Mouse (Mus musculus): ENCODE measurements around the gene Vars.

Vars gene

GRCm38 (mm10) chr17:35048149-35048931 lies 47.6 kb downstream of the Vars start:
- DNase-seq (ENCODE audit: inconsistent ontology term), result no peak

DNA sequence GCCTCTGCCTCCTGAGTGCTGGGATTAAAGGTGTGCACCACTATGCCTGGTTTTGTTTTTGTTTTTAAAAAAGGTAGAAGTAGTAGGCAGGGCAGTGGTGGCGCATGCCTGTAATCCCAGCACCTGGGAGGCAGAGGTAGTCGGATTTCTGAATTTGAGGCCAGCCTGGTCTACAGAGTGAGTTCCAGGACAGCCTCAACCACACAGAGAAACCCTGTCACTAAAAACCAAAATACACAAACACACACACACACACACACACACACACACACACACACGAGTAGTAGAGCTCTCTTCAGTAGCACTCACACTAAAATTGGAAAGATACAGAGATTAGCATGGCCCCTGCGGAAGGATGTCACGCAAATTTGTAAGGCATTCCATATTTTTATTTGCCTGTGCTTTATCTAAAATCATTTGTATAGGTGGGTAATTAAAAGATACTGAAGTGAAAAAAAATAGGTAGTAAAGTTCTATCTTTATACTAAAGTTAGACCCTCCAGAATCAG lies 48.2 kb downstream of the Vars start:
- no peak for DNase-seq (ENCODE audit: inconsistent ontology term)

GRCm38 (mm10) chr17:35049561-35050016 lies 48.8 kb downstream of the Vars start, which contains the start of gene Clic1:
Clic1 (plus strand) TSS chr17:35049966.
- DNase-seq (ENCODE audit: inconsistent ontology term), result peak; percentile 67

DNA sequence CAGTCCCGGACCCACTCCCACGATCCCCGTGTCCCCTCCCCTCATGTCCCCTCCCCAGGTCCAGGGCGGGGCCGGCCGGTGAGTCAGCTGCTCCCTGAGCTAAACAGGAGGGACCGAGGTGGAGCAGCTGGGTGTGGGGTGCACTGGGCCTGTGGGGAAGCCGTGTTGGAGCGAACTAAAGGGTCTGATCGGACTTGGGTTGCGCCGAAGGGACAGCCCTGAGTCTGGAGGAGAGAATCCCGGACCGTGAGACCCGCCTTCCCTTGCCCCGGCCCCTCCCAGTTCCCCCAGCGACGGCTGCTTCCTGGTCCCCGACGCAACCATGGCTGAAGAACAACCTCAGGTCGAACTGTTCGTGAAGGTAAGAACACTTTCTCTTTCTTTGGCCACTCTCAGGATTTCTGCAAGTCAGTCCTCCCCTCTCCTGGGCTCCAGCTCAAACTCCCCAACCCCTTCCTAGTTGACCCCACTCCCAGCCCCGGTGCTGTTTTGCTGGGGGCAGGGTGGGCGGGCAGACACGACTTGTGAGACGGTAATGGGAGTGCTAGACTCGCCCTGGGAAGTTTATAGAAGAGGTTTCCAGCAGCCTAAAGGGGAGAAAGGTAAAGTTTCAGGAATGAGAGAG lies 49.5 kb downstream of the Vars start:
- DNase-seq (ENCODE audit: inconsistent ontology term), result peak; percentile 80

DNA sequence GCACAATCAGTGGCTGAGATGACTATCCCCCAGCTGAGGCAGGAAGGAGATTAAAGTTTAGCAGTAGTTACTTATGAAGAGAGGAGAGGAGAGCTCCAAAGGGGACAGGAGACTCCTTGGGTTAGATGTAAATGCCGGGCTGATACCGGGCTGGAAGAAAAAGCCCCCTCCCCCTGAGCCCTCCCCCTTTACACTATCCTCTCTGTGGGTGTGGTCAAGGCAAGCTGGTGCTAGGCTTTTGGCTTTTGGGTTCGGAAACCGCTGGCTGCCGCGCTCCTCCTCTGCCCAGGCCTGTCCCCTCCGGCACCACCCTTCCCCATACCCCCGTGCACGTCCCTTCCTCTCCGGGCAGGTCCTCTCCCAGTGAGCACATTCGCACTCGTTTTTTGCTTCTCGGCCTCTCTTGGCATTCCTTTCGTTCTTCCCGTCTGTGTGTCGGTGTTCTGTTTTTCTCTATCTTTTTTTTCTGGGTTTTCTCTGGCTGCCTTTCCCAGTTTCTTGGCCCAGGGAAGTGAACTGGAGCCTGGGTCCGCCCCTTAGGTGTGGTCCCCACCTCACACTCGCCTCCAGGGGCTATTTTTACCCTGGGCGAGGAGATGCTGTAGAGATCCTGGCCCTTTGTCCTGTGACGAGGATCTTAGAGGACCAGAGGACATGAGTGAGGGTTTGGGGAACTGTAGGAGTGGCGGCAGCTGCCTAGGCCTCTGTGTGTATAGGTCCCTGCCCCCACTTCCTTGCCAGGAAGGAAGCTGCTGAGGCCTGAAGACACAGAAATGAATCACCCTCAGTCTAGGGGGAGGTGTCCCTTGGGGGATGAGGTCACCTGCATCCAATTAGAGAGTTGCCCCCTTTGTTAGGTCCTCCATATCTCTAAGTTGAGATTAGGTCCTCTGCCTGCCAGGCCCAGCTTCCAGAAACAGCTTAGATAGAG lies 50.6 kb downstream of the Vars start:
- peak; percentile 95 for DNase-seq (ENCODE audit: inconsistent ontology term)

- no peak for DNase-seq (ENCODE audit: inconsistent ontology term)
Measured at GRCm38 (mm10) chr17:35052271-35052798, 51.5 kb downstream of the Vars start.

- DNase-seq (ENCODE audit: inconsistent ontology term), result no peak
Measured at GRCm38 (mm10) chr17:35055691-35056495, 55.1 kb downstream of the Vars start.

DNA sequence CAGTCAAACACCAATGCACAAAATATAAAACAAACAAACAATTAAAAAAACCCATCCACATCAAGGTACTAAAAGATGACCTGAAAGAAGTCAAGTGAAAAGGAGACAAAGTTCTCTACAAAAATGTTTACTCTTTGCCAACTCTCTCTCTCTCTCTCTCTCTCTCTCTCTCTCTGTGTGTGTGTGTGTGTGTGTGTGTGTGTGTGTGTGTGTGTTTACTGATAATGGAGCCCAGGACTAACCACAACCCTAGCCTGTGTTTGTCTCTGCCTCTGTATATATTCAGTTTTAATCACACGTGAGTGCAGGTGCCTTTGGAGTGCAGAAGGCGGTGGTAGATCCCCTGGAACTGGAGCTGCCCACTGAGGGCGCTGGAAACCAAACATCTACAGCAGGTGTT lies 56.3 kb downstream of the Vars start:
- DNase-seq (ENCODE audit: inconsistent ontology term), result no peak

DNA sequence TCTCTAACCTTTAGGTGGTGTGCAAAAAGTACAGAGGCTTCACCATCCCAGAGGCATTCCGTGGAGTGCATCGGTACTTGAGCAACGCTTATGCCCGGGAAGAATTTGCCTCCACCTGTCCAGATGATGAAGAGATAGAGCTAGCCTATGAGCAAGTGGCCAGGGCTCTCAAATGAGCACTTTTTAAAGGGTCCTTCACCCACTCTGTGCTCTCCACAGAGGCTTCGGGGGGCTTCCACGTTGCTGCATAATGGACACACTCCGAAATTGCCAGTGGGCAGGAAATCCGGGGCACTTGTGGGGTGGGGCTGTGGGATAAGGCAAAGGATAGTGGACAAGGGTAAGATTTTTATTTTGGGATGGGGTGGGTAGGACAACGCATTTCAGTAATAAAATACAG lies 57.5 kb downstream of the Vars start:
- no peak for DNase-seq (ENCODE audit: inconsistent ontology term)

- DNase-seq (ENCODE audit: inconsistent ontology term), result peak; percentile 95
Measured at GRCm38 (mm10) chr17:35058911-35059892, 58.4 kb downstream of the Vars start, which contains the start of gene Ddah2. Ddah2 (plus strand) TSS chr17:35059035.

DNA sequence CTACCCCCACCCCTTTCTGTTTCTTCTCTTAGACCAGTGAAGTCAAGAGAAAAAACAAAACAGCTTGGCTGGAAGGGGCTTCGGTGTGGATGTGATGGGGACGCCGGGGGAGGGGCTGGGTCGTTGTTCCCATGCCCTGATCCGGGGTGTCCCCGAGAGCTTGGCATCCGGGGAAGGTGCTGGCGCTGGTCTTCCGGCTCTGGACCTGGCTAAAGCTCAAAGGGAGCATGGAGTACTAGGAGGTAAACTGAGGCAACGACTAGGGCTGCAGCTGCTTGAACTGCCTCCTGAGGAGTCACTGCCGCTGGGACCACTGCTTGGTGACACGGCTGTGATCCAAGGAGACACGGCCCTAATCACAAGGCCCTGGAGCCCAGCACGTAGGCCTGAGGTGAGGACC lies 59.3 kb downstream of the Vars start:
- DNase-seq (ENCODE audit: inconsistent ontology term), result no peak

DNA sequence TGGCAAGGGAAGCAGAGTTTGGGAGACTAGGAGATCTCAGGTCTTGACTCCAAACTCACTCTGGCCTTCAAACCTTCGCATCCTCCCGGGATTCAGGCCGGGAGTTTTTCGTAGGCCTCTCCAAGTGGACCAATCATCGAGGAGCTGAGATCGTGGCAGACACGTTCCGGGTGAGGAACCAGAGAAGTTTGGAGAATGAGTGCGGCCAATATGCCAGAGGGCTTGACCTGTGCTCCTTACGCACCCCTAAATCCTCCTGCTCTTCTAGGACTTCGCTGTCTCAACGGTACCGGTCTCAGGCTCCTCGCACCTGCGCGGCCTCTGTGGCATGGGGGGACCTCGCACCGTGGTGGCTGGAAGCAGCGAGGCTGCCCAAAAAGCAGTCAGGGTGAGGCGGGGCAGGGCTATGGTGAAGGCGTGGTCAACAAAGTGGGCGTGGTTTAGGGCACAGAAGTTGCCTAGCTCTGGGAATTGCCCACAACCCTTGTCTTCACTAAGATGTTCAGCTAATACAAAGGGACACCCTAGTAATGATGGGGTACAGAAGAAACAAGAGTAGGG lies 60.0 kb downstream of the Vars start:
- DNase-seq (ENCODE audit: inconsistent ontology term), result no peak

- DNase-seq (ENCODE audit: inconsistent ontology term), result no peak
Measured at GRCm38 (mm10) chr17:35061299-35061698, 60.5 kb downstream of the Vars start.

DNA sequence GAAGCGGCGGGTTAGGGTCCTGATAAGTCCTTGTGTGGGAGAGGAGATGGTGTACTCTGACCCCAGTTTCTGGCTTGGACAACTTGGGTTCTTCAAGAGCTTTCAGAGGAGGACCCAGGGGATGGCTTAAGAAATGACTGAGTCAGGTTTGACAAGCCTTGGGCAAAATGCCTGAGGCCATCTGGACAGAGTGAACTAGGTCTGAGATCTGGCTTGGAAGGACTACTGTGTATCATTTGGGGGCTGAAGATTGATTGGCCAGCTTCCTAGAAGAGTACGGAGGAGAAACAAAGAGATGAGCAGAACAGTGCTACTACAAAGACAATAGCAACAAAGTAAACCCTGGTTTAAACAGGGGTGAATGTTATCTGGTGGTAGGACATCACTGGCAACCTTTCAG lies 62.7 kb downstream of the Vars start:
- DNase-seq (ENCODE audit: inconsistent ontology term), result no peak

GRCm38 (mm10) chr17:35064378-35064877 lies 63.6 kb downstream of the Vars start:
- DNase-seq (ENCODE audit: inconsistent ontology term), result no peak

DNA sequence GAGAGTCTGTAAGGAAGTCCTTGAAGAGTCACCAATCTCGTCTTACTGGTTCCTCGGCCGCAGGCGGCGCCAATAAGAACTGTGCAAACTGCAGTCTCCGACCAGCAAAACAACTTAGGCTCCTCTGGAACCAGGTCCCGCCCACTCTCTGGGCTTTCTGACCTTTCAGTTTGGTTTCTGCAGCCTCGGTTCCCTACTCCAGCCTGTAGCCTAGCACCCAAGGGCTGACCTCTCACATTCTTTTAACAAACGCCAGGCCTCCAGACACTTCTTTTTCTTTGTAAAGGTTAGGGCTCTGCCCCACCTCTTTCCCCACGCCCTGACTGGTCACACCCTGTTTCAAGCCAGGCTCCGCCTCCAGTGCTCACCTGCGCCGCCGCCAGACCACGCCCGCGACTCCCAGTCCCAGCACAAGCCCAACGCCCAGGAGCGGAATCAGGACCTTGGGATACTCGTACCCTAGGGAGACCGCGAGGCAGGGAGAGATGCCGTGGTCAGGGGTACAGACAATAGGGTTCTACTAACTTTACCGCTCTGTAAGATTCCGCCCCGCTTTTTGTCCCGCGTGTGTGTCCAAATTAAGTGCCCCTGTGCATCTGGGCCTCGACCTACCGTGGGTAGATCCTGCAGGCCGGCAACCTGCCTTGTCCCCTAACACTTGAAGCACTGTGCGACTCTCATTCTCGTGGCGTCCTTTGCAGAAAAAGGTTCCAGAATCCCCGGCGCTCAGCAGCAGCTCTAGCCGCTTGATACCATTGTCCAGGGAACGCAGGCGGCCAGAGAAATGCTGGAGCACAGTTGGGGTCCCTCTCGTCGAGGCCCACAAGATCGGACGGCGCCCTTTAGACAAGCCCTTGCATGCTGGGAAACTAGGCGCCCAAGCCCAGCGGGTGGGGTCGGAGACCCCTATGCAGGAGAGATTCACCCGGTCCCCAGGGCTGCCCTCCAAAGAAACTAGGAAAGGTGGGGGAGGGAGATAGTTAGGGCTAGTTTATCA lies 64.5 kb downstream of the Vars start, which contains the start of gene Ly6g6c:
Gene Ly6g6c, plus strand, starts transcription at position 438 of the 997 bp plus-strand sequence.
- DNase-seq (ENCODE audit: inconsistent ontology term), result no peak

Measured in Muller cell, postnatal 12 days (primary cell).